Mouse (Mus musculus) embryo, embryonic 11.5 days (tissue): ENCODE data around the gene Hspbp1.
A peak's percentile ranks its signal among the peaks of the same experiment; 100 is the strongest.

Experiments
- DNase-seq: peaks from one replicate; pipeline ENCODE4 v3.0.0-alpha.2; 2012; ENCODE audit warnings: low read depth, low spot score

Hspbp1 gene

GRCm38 (mm10) chr7:4684632-4685417 is at the start of gene Hspbp1:
Hspbp1 (minus strand) TSS chr7:4685068.
- DNase-seq: peak; percentile 96

DNA sequence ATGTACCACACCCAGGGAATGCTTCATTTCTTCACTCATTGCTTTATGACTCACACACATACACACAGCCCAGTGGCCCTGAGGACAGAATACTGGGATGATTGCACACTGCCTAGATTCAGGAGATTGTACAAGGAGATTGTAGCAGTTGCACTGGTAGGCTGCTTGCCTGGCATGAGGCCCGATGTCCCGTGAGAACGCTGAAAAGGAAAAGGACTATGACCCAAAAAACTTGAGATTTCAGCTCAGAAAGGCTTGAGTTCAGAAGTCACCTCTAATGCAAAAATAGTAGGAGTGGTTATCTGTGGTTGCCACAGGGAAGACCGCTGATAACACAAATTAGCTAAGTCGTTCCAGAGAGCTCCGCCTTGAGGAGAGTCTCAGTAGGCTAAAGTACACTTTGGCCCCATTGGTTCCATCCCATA is 48.1 kb upstream of the Hspbp1 start:
- no peak for DNase-seq

DNA sequence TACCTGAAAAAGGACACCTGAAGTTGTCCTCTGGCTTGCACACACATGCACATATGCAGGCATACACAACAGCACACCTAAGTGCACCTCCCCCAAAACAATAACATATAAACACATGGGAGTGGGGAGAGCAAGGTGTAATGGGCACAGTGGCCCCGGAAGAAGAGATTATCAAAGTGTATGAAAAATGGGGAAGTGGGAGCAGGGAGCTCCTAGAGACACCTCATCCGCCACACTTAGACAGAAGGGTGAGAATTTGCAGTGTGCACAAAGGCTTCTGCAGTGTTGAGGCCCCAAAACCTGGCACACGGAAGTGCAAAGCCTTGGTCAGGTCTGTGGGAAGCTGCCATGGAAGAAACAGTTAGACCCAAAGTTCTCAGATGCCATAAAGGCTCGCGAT is 46.2 kb upstream of the Hspbp1 start:
- DNase-seq: no peak

DNA sequence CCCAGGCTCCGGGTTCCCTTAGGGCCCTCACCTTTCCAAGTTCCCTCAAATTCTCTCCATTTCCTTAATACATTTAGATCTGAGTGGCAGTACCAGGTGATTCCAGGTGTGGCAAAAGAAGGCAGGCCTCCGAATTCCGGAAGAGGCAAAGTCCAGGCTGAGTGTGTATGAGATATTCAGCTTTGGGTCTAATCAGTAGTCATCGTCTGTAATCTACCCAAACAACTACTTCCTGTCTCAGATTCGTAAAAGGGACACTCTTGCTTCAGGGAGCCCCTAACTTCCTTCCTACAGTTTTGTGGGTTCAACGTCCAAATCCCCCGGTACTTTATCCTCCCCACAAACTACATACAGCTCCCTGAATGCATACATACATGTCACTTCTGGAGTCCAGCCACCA is 40.3 kb upstream of the Hspbp1 start, which contains the start of gene Tmem150b:
TSS of gene Tmem150b (minus strand) at position 81 of the 400 bp plus-strand sequence.
- DNase-seq: no peak

DNA sequence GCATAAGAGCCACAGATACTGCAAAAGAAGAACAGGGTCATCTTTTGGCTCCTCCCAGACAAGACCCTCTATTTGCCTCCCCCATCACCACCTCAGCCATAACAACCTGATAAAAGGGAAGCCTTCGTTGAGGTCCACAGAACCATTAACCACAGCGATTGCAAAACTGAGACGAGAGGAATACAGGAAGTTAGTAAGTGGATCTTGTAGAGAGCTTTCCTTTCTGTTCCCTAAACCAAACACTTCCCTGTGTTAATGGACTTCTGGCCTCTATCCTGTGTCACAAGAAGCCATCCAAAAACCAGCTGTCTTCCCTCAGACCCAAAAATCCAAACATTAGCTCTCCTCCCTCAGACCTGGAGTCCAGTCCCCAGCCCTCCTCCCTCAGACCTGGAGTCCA is 39.5 kb upstream of the Hspbp1 start:
- DNase-seq: no peak

DNA sequence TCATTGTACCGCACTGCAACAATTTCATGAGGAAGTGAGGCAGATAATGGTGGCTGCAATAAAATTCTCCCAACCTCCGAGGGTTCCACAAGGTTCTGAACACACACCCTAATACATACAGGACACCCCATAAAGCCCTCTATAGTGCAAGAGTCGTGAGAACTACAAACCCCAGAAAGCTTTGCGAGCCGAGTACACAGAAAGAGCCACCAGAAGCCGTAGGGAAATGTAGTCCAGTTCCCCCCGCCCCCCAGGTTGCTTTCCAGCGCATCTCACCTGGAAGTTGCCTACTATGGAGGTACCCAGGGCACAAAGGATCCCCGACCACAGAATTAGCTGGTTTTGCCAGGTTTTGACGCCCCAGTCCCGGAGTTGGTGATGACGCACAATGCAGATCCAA is 38.6 kb upstream of the Hspbp1 start:
- no peak for DNase-seq

- no peak for DNase-seq
Measured at GRCm38 (mm10) chr7:4719276-4719675, 34.4 kb upstream of the Hspbp1 start.

- no peak for DNase-seq
Measured at GRCm38 (mm10) chr7:4716955-4717354, 32.1 kb upstream of the Hspbp1 start.

GRCm38 (mm10) chr7:4712594-4712993 is 27.7 kb upstream of the Hspbp1 start:
- no peak for DNase-seq

GRCm38 (mm10) chr7:4705098-4705497 is 20.2 kb upstream of the Hspbp1 start:
- DNase-seq: no peak

- DNase-seq: no peak
Measured at GRCm38 (mm10) chr7:4703195-4703594, 18.3 kb upstream of the Hspbp1 start.

DNA sequence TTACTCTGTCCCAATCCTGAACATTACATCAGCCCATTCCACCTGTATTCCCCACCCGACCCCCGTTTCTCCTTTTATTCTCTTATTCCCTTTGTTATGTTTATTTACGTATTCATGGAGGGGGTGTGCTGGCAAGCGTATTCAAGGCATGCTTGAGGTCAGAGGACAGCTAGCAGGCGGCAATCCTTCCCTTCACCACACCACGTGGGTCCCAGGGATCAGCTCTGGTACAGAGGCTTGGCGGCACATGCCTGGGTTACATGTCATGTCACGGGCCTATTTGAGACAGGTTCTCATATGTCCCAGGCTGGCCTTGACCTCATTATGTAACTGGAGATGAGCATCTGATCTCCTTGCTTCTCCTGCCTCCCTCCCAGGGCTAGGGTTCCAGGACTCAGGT is 17.5 kb upstream of the Hspbp1 start:
- no peak for DNase-seq

DNA sequence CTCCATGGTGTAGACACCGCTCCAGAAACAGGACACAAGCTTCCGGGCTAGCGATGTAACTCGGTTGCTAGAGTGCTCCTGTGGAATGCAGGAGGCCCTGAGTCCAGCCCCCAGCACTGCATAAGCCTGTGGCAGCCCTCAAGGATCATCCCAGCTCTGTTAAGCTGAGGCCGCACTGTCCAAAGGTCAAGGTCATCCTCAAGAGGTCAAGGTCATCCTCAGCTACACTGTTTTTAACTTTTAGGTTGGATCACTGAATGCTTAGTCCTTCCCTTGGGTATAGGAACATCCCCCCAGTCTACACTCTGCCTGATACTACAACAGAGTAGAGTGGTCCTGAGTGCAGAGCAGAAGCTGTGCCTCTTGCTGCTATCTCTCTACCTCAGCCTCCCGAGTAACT is 8.1 kb upstream of the Hspbp1 start:
- DNase-seq: no peak

DNA sequence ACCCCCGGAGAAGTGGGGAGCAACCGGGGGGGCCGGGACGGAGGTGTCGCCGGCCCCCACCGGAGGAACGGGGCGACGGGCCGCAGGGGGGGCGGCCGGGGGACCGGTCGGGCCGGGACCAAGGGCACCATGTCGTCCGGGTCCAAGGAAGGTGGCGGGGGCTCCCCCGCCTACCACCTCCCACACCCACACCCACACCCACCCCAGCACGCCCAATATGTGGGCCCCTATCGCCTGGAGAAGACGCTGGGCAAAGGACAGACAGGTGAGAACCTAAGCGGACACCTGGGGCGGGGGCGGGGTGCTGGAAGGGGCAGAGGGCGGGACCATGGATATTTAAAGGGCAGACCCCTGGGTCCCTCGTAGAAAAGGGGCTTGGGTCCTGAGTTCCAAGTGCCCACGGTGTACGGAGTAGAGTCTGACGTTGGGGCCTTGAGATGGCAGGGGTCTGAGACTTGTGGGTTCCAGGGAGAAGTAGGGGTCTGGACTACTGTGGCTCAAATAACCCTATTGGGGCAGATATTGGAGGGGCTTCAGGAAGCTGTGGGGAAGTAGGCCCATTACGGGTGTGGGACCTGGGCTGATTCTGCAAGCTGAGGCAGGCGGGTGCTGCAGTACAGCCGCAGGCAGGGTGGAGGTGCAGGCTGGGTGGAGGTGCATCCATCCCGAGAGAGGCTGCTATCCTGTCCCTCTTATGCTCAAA is 6.2 kb upstream of the Hspbp1 start:
- DNase-seq: no peak

GRCm38 (mm10) chr7:4690387-4690786 is 5.5 kb upstream of the Hspbp1 start, which contains the start of gene Brsk1:
Brsk1 (plus strand) TSS chr7:4690604.
- peak; percentile 82 for DNase-seq

GRCm38 (mm10) chr7:4684203-4684602 is 665 bp downstream of the Hspbp1 start:
- DNase-seq: no peak

DNA sequence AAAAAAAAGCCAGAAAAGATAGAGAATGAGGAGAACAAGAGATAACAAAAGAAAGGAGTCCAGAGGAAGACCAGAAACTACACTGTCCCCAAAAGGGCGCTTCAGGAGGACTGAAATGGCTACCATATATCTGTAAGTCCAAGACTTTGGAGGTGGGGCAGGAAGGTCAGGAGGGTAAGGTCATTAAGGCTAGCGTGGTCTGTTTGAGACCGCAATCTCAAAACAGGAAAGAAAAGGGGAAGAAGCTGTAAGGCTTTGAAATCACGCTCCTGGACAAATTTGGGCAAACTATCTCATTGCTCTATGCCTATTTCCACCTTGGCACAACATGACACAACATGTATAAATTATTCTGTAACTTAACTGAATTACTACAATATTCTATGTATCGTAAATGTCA is 1.6 kb downstream of the Hspbp1 start:
- DNase-seq: no peak

DNA sequence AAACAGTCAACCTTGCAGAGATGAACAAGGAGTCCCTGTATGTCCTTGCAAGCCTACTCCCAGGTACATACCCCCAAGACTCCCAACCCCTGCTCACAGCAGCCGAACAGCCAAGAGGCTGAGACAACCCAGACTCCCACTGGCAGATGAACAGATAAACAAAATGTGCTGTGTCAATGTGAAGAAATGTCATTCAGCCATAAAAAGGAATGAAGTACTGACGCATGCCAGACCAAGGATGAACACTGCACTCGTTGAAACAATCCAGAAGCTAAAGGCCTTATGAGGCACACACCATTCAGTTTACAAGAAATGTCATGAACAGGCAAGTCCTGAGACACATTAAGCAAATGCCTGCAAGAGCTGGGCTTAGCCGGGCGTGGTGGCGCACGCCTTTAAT is 9.7 kb downstream of the Hspbp1 start:
- no peak for DNase-seq

DNA sequence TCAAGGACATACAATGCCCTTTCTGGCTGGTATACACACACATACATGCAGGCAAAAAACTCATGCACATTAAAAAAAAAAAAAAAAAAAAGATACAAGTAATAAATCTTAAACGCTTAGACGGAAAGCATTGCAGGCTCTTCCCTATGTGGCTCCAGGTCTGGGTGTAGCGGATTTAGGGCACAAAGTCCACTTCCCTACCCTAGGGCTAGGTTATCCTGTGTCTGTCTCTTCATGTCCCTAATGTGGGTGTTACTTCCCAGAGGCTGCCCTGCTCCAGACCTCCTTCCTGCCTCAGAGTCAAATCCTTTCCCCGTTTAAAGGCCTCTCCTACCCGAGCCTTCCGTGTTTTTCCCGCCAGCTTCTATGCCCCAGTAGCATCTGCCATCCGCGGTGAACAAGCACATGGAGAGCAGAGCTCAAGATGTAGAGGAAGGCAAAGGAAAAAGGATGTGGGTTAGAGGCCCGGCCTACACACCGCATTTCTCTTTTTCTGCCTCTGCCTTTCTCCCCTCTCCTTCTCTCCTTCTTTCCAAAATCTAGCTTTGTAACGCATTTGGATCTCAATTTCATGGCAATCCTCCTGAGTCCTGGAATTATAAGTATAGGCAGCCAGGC is 10.6 kb downstream of the Hspbp1 start:
- no peak for DNase-seq

GRCm38 (mm10) chr7:4671956-4672355 is 12.9 kb downstream of the Hspbp1 start:
- DNase-seq: no peak

DNA sequence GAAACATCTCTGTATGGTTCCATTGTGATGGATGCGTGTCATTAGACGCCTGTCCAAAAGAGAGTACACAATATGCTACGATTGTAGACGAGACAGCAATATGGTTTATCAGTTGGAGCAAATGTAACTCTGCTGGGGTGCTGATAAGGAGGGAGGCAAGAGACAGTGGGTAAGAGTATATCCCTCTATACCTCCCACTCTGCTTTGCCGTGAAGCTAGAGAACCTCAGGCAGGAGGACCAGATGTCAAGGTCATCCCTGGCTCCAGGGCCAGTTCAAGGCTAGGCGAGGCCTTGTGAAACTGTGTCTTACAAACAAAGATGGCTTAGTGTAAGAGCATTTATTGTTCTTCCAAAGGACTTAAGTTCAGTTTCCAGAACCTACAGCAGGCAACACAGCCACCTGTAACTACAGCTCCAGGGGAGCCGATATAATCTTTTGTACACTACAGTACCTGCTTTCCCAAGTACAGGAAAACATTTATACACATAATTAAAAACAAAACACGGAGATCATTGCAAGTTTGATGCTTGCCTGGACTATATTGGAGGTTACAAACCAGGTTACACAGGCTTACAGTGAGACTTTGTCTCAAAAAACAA is 14.1 kb downstream of the Hspbp1 start:
- no peak for DNase-seq

- no peak for DNase-seq
Measured at GRCm38 (mm10) chr7:4669156-4669555, 15.7 kb downstream of the Hspbp1 start.
